Mouse (Mus musculus) hindbrain, postnatal 0 days (tissue): ENCODE measurements around the gene Gramd2. TPM values are rescaled to one million over a fixed set of nuclear protein-coding genes. Genes with fewer than 3 reads are reported as not detected.

Experiments used
- ATAC-seq: fragments of 200-750 bp; cut with Nextera tagmentation; 2 replicates; pipeline ENCODE4 v1.8.0; 2017; ENCODE audit warnings: mild to moderate bottlenecking, moderate TSS enrichment, moderate library complexity
- DNase-seq: peaks from one replicate; pipeline ENCODE4 v3.0.0-alpha.2; 2015; ENCODE audit warnings: low spot score
- H3K27ac ChIP-seq: fragments of 300-500 bp; sonication (generic); 2 replicates; pipeline ENCODE4 v1.5.1; 2014; ENCODE audit warnings: mild to moderate bottlenecking
- H3K27me3 ChIP-seq: fragments of 300-500 bp; sonication (generic); 2 replicates; pipeline ENCODE4 v1.6.1; 2014; ENCODE audit warnings: low read length, mixed read lengths; ENCODE audit not compliant: insufficient read depth
- H3K36me3 ChIP-seq: fragments of 300-500 bp; sonication (generic); 2 replicates; pipeline ENCODE4 v1.6.1; 2014; ENCODE audit warnings: low read length, mixed read lengths; ENCODE audit not compliant: insufficient read depth
- H3K4me1 ChIP-seq: fragments of 300-500 bp; sonication (generic); 2 replicates; pipeline ENCODE4 v1.6.1; 2014; ENCODE audit warnings: antibody characterized with exemption, low read length, mixed read lengths; ENCODE audit not compliant: insufficient read depth
- H3K4me2 ChIP-seq: fragments of 300-500 bp; sonication (generic); 2 replicates; pipeline ENCODE4 v1.6.1; 2014; ENCODE audit warnings: low read depth, mild to moderate bottlenecking, low read length, moderate library complexity, mixed read lengths
- H3K4me3 ChIP-seq: fragments of 300-500 bp; sonication (generic); 2 replicates; pipeline ENCODE4 v1.5.1; 2014; ENCODE audit warnings: low read length
- H3K9ac ChIP-seq: fragments of 300-500 bp; sonication (generic); replicated peaks from 2 replicates; pipeline ENCODE4 v1.6.1; 2014; ENCODE audit warnings: mild to moderate bottlenecking, low read length, moderate library complexity, mixed read lengths
- H3K9me3 ChIP-seq: fragments of 300-500 bp; sonication (generic); 2 replicates; pipeline ENCODE4 v1.6.1; 2016; ENCODE audit warnings: low read length, mixed read lengths
- CTCF ChIP-seq: IDR thresholded peaks from 2 replicates; pipeline ENCODE4 v1.5.1; 2016; ENCODE audit warnings: antibody characterized with exemption, control low read depth, low read depth
- WGBS: fragments of 180-500 bp; shearing (Covaris S2); extraction: QIAGEN DNeasy Blood & Tissue Kit; methylation state at CpG from one replicate; pipeline ENCODE4 v1.1.7; 2014; 5-methylcytosine and 5-hydroxymethylcytosine counted together
- polyA plus RNA-seq: library from polyadenylated mRNA; unstranded; fragments of >200 nt; fragmentation: Nextera tagmentation; extraction: Ambion mirVana; gene quantifications from 2 replicates; pipeline ENCODE4 v1.2.1, GENCODE M21; 2015
- total RNA-seq: library from RNA; depleted of rRNA; stranded (reverse); fragments of >200 nt; gene quantifications from 2 replicates; pipeline ENCODE4 v1.2.3, GENCODE M21; 2014

The Gramd2 gene
- total and polyA plus RNA-seq, 2 experiments from 2014 or later, result 2.9 to 5.0 TPM

GRCm38 (mm10) chr9:59667904-59668303, 12.0 kb upstream of the Gramd2 start:
- no peak for DNase-seq
- no peak for ATAC-seq
- 83% methylated on average over 6 of the region's 6 CpGs for WGBS

GRCm38 (mm10) chr9:59668473-59668872, 11.5 kb upstream of the Gramd2 start:
- H3K27ac ChIP-seq, result no peak overlapping the region
- 61% methylated on average over 7 of the region's 7 CpGs for WGBS
- H3K9ac ChIP-seq, result no peak overlapping the region
- ATAC-seq, result no peak
- H3K4me3 ChIP-seq, result no peak overlapping the region
- no peak overlapping the region for H3K4me2 ChIP-seq
- H3K4me1 ChIP-seq, result no peaks in the 10 kb centered on the region
- no peak for DNase-seq
- no peaks in the 10 kb centered on the region for H3K27me3 ChIP-seq
- H3K36me3 ChIP-seq, result peaks cover 80% of the 10 kb centered on the region
- TF ChIP-seq CTCF, result no peak
- no peaks in the 10 kb centered on the region for H3K9me3 ChIP-seq

More at GRCm38 (mm10) chr9:59667904-59668303, 12.0 kb upstream of the Gramd2 start:
- Histone ChIP-seq H3K4me3 (no peak overlapping the region), H3K9ac (no peak overlapping the region), H3K27me3 (no peaks in the 10 kb centered on the region), H3K36me3 (peaks cover 78% of the 10 kb centered on the region), H3K4me1 (no peaks in the 10 kb centered on the region), H3K9me3 (no peaks in the 10 kb centered on the region), H3K27ac (no peak overlapping the region), H3K4me2 (no peak overlapping the region)
- TF ChIP-seq CTCF, result no peak

- WGBS, result 69% methylated on average over 4 of the region's 4 CpGs
- Histone ChIP-seq H3K9me3 (no peaks in the 10 kb centered on the region), H3K27ac (no peak overlapping the region), H3K9ac (no peak overlapping the region), H3K4me3 (no peak overlapping the region), H3K4me1 (no peaks in the 10 kb centered on the region), H3K36me3 (peaks cover 84% of the 10 kb centered on the region), H3K4me2 (no peak overlapping the region), H3K27me3 (no peaks in the 10 kb centered on the region)
- DNase-seq (no peak), ATAC-seq (no peak; the same call in 1 of the 2 replicates)
- peak; percentile 50 for TF ChIP-seq CTCF
Measured at GRCm38 (mm10) chr9:59669172-59669571, 10.8 kb upstream of the Gramd2 start.

GRCm38 (mm10) chr9:59672195-59672894, 7.6 kb upstream of the Gramd2 start:
- 81% methylated on average over 12 of the region's 12 CpGs for WGBS
- Histone ChIP-seq H3K4me3 (no peak overlapping the region), H3K9ac (no peak overlapping the region), H3K27me3 (no peaks in the 10 kb centered on the region), H3K4me2 (no peak overlapping the region), H3K4me1 (no peaks in the 10 kb centered on the region), H3K27ac (no peak overlapping the region), H3K36me3 (peaks cover 93% of the 10 kb centered on the region), H3K9me3 (no peaks in the 10 kb centered on the region)
- ATAC-seq (no peak), DNase-seq (no peak)
- no peak for TF ChIP-seq CTCF

GRCm38 (mm10) chr9:59673427-59673826, 6.5 kb upstream of the Gramd2 start:
- no peak for ATAC-seq
- Histone ChIP-seq H3K4me2 (no peak overlapping the region), H3K36me3 (peaks cover 93% of the 10 kb centered on the region), H3K27ac (no peak overlapping the region), H3K27me3 (no peaks in the 10 kb centered on the region), H3K9ac (no peak overlapping the region; the same call in 1 of the 2 replicates), H3K4me3 (no peak overlapping the region), H3K9me3 (no peaks in the 10 kb centered on the region), H3K4me1 (no peaks in the 10 kb centered on the region)
- 74% methylated on average over 2 of the region's 2 CpGs for WGBS
- TF ChIP-seq CTCF, result no peak
- DNase-seq, result no peak

- 83% methylated on average over 14 of the region's 14 CpGs for WGBS
- no peaks in the 10 kb centered on the region for H3K9me3 ChIP-seq
- no peak overlapping the region for H3K4me2 ChIP-seq
- H3K27me3 ChIP-seq, result no peaks in the 10 kb centered on the region
- H3K4me3 ChIP-seq, result no peak overlapping the region
- peaks cover 4% of the 10 kb centered on the region; the same call in 1 of the 2 replicates for H3K4me1 ChIP-seq
- no peak for TF ChIP-seq CTCF
- no peak overlapping the region for H3K9ac ChIP-seq
- ATAC-seq, result no peak
- peaks cover 75% of the 10 kb centered on the region for H3K36me3 ChIP-seq
- DNase-seq, result no peak
- H3K27ac ChIP-seq, result no peak overlapping the region
Measured at GRCm38 (mm10) chr9:59675598-59675997, 4.3 kb upstream of the Gramd2 start.

GRCm38 (mm10) chr9:59678313-59678712, 1.6 kb upstream of the Gramd2 start:
- no peak overlapping the region for H3K27ac ChIP-seq
- no peaks in the 10 kb centered on the region for H3K27me3 ChIP-seq
- H3K4me2 ChIP-seq, result no peak overlapping the region
- TF ChIP-seq CTCF, result peak; percentile 86
- peaks cover 4% of the 10 kb centered on the region; the same call in 1 of the 2 replicates for H3K4me1 ChIP-seq
- DNase-seq (peak; percentile 72), ATAC-seq (peak; percentile 65)
- H3K36me3 ChIP-seq, result peaks cover 48% of the 10 kb centered on the region
- H3K4me3 ChIP-seq, result no peak overlapping the region
- H3K9me3 ChIP-seq, result no peaks in the 10 kb centered on the region
- 18% methylated on average over 1 of the region's 1 CpGs for WGBS
- H3K9ac ChIP-seq, result no peak overlapping the region
